Mouse (Mus musculus) thymus, adult 2 months (tissue): ENCODE results near the gene Olfr791. TPM values are rescaled to one million over a fixed set of nuclear protein-coding genes. Genes with fewer than 3 reads are reported as not detected.

Source experiments
- DNase-seq: peaks from one replicate; pipeline ENCODE4 v3.0.0; 2021
- H3K27ac ChIP-seq: fragments of 200-500 bp; 2 replicates; pipeline ENCODE4 v1.5.1; 2012; ENCODE audit warnings: low read length, control low read depth; ENCODE audit not compliant: control insufficient read depth, insufficient read depth
- H3K27me3 ChIP-seq: fragments of 200-500 bp; 2 replicates; pipeline ENCODE4 v1.6.1; 2012; ENCODE audit warnings: mild to moderate bottlenecking, low read length, moderate library complexity, mixed read lengths; ENCODE audit not compliant: control insufficient read depth, insufficient read depth
- H3K36me3 ChIP-seq: fragments of 200-500 bp; 2 replicates; pipeline ENCODE4 v1.6.1; 2012; ENCODE audit warnings: mild to moderate bottlenecking, low read length, moderate library complexity; ENCODE audit not compliant: control insufficient read depth, insufficient read depth
- H3K4me1 ChIP-seq: fragments of 200-500 bp; replicated peaks from 2 replicates; pipeline ENCODE4 v1.6.1; 2012; ENCODE audit warnings: low read length; ENCODE audit not compliant: control insufficient read depth, insufficient read depth
- H3K4me3 ChIP-seq: fragments of 200-500 bp; 2 replicates; pipeline ENCODE4 v1.5.1; 2012; ENCODE audit warnings: mild to moderate bottlenecking, low read length, control low read depth, moderate library complexity; ENCODE audit not compliant: control insufficient read depth, insufficient read depth
- CTCF ChIP-seq: fragments of 200-500 bp; IDR thresholded peaks from 2 replicates; pipeline ENCODE4 v1.5.1; 2012; ENCODE audit warnings: mild to moderate bottlenecking, control low read depth, low read length, moderate library complexity, borderline replicate concordance; ENCODE audit not compliant: control insufficient read depth, poor library complexity, insufficient read depth; ENCODE audit errors: extremely low read depth
- POLR2A ChIP-seq: fragments of 200-500 bp; IDR thresholded peaks from 2 replicates; pipeline ENCODE4 v1.6.1; 2012; ENCODE audit warnings: mild to moderate bottlenecking, low read length, control low read depth, moderate library complexity; ENCODE audit not compliant: control insufficient read depth, poor library complexity, insufficient read depth; ENCODE audit errors: extremely low read depth
- WGBS: fragments of 180-500 bp; shearing (Covaris S2); methylation state at CpG from one replicate; pipeline ENCODE4 v1.1.7; 2018; 5-methylcytosine and 5-hydroxymethylcytosine counted together
- polyA plus RNA-seq: library from polyadenylated mRNA; depleted of rRNA; stranded (reverse); fragments of >200 nt; gene quantifications from 2 replicates; pipeline ENCODE4 v1.2.3, GENCODE M21; 2012; rRNA removed

Olfr791 gene
- polyA plus RNA-seq, result not detected in 2 replicates

DNA sequence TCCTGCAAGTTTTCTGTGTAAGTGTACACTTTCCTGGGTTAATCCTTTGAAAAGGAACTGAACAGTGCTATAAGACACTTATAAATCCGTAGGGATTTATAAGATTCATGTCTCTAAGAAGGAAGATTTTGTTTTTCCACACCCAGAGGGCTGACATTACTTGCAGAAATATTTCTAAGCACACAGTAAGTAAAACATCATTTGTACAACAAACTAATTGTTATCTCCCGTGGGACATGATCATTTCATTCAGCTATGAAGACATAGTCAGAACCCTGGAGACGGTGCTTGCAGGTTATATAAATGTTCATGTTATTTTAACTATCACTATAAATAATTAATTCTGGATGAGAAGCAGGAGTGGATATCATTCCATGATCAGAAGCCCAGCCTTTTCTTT lies at the start of gene Olfr791:
Olfr791 (plus strand) TSS at position 301 of the 400 bp plus-strand sequence.
- H3K27ac ChIP-seq, result no peak within 1 kb of the TSS
- H3K36me3 ChIP-seq, result no peaks in the 10 kb centered on the region
- no peaks in the 10 kb centered on the region for H3K4me1 ChIP-seq
- no peaks in the 10 kb centered on the region for H3K27me3 ChIP-seq
- WGBS, result 77% methylated on average over 3 of the region's 3 CpGs
- DNase-seq, result no peak
- TF ChIP-seq CTCF, result no peak
- TF ChIP-seq POLR2A, result no peak
- no peak within 1 kb of the TSS for H3K4me3 ChIP-seq

DNA sequence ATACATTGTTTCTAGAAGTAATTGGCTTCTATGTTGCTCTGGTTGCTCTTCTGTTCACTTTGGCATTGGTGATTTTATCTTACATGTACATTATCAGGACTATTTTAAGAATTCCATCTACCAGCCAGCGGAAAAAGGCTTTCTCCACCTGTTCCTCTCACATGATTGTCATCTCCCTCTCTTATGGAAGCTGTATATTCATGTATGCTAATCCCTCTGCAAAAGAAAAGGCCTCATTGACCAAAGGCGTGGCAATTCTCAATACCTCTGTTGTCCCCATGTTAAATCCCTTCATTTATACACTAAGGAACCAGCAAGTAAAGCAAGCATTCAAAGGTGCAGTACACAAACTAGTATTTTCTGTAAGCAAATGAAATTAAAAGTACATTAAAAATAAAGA lies 48.3 kb upstream of the Olfr791 start:
- TF ChIP-seq CTCF (no peak), POLR2A (no peak)

DNA sequence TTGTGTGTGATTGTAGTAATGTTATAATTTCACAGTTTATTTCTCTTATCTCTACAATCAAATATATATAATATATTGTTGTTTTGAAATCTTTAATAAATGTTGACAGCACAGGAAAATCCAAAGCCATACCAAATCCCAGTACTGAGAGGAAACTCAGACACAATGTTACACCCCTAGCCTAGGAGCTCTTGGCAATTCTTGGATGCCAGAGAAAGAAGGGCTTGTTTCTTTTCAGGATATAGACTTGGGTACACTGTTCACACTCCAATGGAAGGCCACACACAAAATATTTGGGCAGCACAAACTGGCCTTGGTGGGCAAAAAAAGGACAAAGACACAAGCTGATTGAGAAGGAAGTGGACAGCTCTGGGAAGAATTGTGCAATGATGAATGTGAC lies 47.9 kb upstream of the Olfr791 start:
- no peak for DNase-seq
- H3K4me1 ChIP-seq, result no peaks in the 10 kb centered on the region
- H3K4me3 ChIP-seq, result no peak overlapping the region
- H3K27me3 ChIP-seq, result no peaks in the 10 kb centered on the region
- TF ChIP-seq CTCF, result no peak
- TF ChIP-seq POLR2A, result no peak
- no peaks in the 10 kb centered on the region for H3K36me3 ChIP-seq
- H3K27ac ChIP-seq, result no peak overlapping the region

More for the DNA sequence above, 48.3 kb upstream of the Olfr791 start:
- H3K36me3 ChIP-seq, result no peaks in the 10 kb centered on the region
- H3K4me1 ChIP-seq, result no peaks in the 10 kb centered on the region
- no peaks in the 10 kb centered on the region for H3K27me3 ChIP-seq
- 71% methylated on average over 2 of the region's 2 CpGs for whole genome bisulfite sequencing
- no peak overlapping the region for H3K27ac ChIP-seq
- H3K4me3 ChIP-seq, result no peak overlapping the region
- DNase-seq, result no peak

DNA sequence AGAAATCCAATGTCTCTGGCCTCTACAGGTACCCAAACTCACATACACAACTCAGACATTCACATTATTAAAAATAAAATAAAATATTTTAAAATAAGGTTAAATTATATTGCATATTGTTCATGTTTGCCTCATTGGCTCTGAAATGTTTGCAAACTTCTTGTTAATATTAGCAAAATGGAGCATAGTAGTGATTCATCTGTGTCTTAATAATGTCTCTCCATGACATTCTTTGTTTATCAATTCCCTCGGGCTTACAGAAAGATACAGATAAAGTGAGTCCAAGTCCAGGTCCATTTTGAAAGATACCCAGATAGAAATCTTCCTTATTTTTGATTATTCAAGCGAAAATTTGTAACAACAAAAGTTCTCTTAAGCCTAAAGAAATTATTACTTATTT lies 37.1 kb upstream of the Olfr791 start, which contains the start of gene Olfr789:
Olfr789 (plus strand) TSS at position 301 of the 400 bp plus-strand sequence.
- 65% methylated on average over 2 of the region's 2 CpGs for WGBS
- no peak within 1 kb of the TSS for H3K27ac ChIP-seq
- H3K36me3 ChIP-seq, result no peaks in the 10 kb centered on the region

DNA sequence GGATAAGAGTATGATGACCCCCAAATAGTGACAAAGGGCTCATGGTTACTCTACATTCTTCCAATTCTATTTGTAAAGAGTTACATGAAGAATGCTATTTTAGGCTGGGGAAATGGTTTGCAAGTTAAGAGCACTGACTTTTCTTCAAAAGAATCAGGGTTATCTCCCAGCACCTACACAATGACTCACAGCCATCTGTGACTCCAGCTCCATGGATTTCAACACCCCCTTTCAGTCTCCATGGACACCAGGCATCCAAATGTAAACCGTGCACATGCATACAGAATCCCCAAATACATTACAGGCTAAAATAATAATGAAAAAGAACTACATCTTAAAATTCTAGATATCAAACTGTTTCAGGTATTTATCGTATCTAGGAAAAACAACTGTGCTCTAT lies 31.5 kb upstream of the Olfr791 start:
- 87% methylated on average over 2 of the region's 2 CpGs for WGBS
- no peak for DNase-seq
- no peaks in the 10 kb centered on the region for H3K27me3 ChIP-seq
- no peaks in the 10 kb centered on the region for H3K4me1 ChIP-seq
- H3K36me3 ChIP-seq, result no peaks in the 10 kb centered on the region
- no peak overlapping the region for H3K4me3 ChIP-seq
- H3K27ac ChIP-seq, result no peak overlapping the region
- TF ChIP-seq CTCF (no peak), POLR2A (no peak)

More for the DNA sequence above, 37.1 kb upstream of the Olfr791 start, which contains the start of gene Olfr789:
- no peaks in the 10 kb centered on the region for H3K27me3 ChIP-seq
- no peaks in the 10 kb centered on the region for H3K4me1 ChIP-seq
- DNase-seq, result no peak
- no peak within 1 kb of the TSS for H3K4me3 ChIP-seq
- no peak for TF ChIP-seq CTCF
- TF ChIP-seq POLR2A, result no peak

DNA sequence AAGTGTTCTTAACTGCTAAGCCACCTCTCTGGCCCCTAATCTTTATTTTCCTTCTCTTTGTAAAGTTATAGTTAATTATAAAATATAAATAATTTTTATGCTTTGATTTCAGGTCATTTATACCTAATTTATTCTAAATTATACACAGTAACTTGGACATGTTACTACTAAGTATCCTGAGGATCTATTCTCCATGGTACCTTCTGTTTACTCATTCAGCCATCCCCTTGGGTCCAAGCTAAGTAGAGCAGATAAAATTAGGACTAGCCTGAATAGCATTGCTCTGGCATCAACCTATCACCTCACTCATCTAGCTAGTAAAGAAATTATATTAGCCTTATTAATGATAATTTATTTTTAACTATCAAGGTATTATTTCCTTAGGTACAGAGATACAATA lies 23.4 kb upstream of the Olfr791 start, which contains the start of gene Olfr790:
Olfr790 (plus strand) TSS at position 301 of the 400 bp plus-strand sequence.
- Histone ChIP-seq H3K4me1 (no peaks in the 10 kb centered on the region), H3K36me3 (no peaks in the 10 kb centered on the region), H3K4me3 (no peak within 1 kb of the TSS), H3K27me3 (no peaks in the 10 kb centered on the region), H3K27ac (no peak within 1 kb of the TSS)
- no peak for DNase-seq
- TF ChIP-seq CTCF (no peak), POLR2A (no peak)

DNA sequence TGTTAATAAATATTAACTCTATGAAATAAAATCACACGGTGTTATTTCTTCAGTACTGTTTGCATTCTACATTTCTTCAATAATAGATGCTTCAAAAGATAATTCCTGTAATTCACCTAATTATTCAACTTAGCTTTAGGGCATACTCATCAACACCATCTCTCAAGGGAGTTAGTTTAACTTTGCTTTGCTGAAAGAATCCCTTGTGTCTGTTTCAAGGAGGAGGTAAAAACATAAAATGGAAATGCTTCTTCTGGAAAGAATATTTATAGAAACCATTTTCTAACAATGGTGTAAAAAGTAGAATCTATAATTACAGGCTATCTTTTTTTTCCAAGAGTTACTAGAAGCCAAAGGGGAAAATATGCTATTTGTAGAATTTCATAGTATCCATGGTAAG lies 17.3 kb downstream of the Olfr791 start, which contains the start of gene Olfr792:
Olfr792 (plus strand) TSS at position 301 of the 400 bp plus-strand sequence.
- DNase-seq, result no peak
- no peaks in the 10 kb centered on the region for H3K27me3 ChIP-seq
- no peak within 1 kb of the TSS for H3K27ac ChIP-seq
- TF ChIP-seq POLR2A (no peak), CTCF (no peak)
- no peaks in the 10 kb centered on the region for H3K4me1 ChIP-seq
- no peaks in the 10 kb centered on the region for H3K36me3 ChIP-seq
- 81% methylated on average over 1 of the region's 1 CpGs for WGBS
- H3K4me3 ChIP-seq, result no peak within 1 kb of the TSS
